Mouse (Mus musculus) G1E (cell line): ENCODE data around the gene Tmem211.

Experiments used
- CTCF ChIP-seq: IDR thresholded peaks from 2 replicates; pipeline ENCODE4 v1.5.1; 2012; ENCODE audit warnings: low read depth, low read length, inconsistent platforms, mixed read lengths
- TAL1 ChIP-seq: conservative IDR thresholded peaks from 2 replicates; pipeline ENCODE4 v1.6.1; 2012; ENCODE audit warnings: low read depth, low read length, inconsistent platforms, mixed read lengths

- TF ChIP-seq CTCF (no peak), TAL1 (no peak)
Measured at GRCm38 (mm10) chr5:113223888-113224287, 2.8 kb upstream of the Tmem211 start.
